Mouse (Mus musculus) MN1 (cell line): ENCODE measurements around the gene Adat2.

Experiments
- DNase-seq: peaks from one replicate; pipeline ENCODE4 v3.0.0-alpha.2; 2016; ENCODE audit warnings: low spot score

The Adat2 gene

DNA sequence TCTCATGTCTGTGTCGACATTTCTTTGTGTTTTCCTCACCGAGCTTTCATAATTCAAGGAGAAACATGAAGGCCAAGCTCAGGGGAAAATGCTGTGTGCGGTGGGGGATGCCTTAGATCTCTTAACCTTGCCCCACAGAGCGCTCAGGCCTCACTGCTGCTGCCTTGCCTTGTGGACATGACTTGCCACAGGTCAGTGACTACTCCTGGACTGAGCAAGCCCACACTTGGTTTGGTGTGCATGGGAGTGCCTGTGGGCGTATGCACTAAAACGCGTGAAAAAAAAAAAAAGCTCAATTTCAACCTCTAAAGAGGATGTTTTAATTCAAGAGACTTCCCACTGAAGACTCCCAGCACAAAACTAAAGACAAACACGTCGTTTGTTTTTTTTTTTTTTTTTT lies 44.2 kb downstream of the Adat2 start:
- no peak for DNase-seq

DNA sequence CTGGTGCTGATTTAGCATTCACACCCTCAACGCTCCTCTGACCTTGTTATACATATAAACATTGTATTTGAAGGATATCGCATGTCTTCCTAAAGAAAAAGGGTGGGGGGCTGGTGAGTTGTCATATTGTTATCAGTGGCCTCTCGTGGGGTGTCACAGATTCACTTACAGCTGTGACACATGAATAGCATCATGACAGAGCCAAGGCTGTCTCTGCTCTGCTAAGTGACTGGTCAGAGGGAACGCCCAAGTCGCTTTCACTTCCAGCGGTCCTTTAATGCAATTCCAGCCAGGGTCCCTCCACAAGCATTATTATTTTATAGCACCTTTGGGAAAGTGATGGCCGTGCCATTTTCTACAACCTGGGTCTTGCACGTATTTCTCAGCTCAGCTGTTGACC lies 44.8 kb downstream of the Adat2 start:
- DNase-seq, result no peak

DNA sequence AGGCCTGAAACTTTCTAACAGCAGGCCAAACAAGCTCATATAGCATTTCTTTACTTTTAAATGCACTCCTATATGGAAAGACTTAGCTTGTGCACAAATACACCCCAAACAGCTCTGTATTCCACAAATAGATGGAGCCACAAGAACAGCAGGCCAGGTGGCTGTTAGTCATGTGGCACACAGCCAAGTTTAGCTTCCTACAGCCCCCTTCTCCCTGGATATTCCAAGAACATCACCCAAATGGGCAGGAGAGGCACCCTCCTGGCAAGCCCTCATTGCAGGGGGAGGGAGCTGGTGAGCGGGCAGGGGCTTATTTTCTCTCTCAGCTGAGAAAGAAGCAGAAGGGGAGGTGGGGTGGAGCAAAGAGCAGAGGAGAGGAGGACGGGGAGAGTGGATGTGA lies 48.2 kb downstream of the Adat2 start:
- peak; percentile 60 for DNase-seq
